Mouse (Mus musculus) CH12.LX (cell line): ENCODE data around the gene Extl1. TPM values are rescaled to one million over a fixed set of nuclear protein-coding genes. Genes with fewer than 3 reads are reported as not detected.

Experiments used
- DNase-seq: peaks from one replicate; pipeline ENCODE4 v3.0.0-alpha.2; 2013; ENCODE audit errors: extremely low read depth
- H3K27ac ChIP-seq: 2 replicates; pipeline ENCODE4 v1.5.1; 2012; ENCODE audit warnings: low read depth, mild to moderate bottlenecking, control low read depth, moderate library complexity; ENCODE audit not compliant: insufficient read depth
- H3K27me3 ChIP-seq: replicated peaks from 2 replicates; pipeline ENCODE3; 2012; ENCODE audit warnings: inconsistent platforms
- H3K36me3 ChIP-seq, 2 experiments: replicated peaks in 1 of 2; 2 replicates each; pipeline versions ENCODE3 to v1.6.1; 2012; ENCODE audit warnings: inconsistent platforms in 1 of 2, low read length in 1 of 2, mild to moderate bottlenecking in 1 of 2, mixed read lengths in 1 of 2, moderate library complexity in 1 of 2; ENCODE audit not compliant: control insufficient read depth in 1 of 2, insufficient read depth in 1 of 2
- H3K4me1 ChIP-seq, 2 experiments: 2 replicates each; pipeline ENCODE4 v1.6.1; 2012; ENCODE audit warnings: inconsistent platforms in 1 of 2, moderate library complexity in 1 of 2; ENCODE audit not compliant: insufficient read depth in 2 of 2, control insufficient read depth in 1 of 2
- H3K4me2 ChIP-seq: 2 replicates; pipeline ENCODE4 v1.6.1; 2012; ENCODE audit warnings: low read depth, mild to moderate bottlenecking, control low read depth; ENCODE audit not compliant: poor library complexity, insufficient read depth, severe bottlenecking
- H3K4me3 ChIP-seq, 3 experiments: fragments of 150-350 bp in 1 of 3; sonication (generic) in 1 of 3; replicated peaks in 1 of 3; 2 replicates each; pipeline versions ENCODE3 to v1.5.1; 2011 to 2012; ENCODE audit warnings: low read depth in 2 of 3, low read length in 2 of 3, mild to moderate bottlenecking in 2 of 3, moderate library complexity in 2 of 3, control low read depth in 1 of 3, improper control_type of control experiment in 1 of 3, inconsistent platforms in 1 of 3, mixed read lengths in 1 of 3; ENCODE audit not compliant: poor library complexity in 1 of 3
- H3K79me2 ChIP-seq: replicated peaks from 2 replicates; pipeline ENCODE4 v1.6.1; 2012; ENCODE audit warnings: mild to moderate bottlenecking, moderate library complexity; ENCODE audit not compliant: control insufficient read depth, poor library complexity, insufficient read depth, severe bottlenecking; ENCODE audit errors: extremely low read depth
- H3K9ac ChIP-seq: 2 replicates; pipeline ENCODE4 v1.6.1; 2012; ENCODE audit warnings: low read depth, mild to moderate bottlenecking, control low read depth, moderate library complexity; ENCODE audit not compliant: insufficient read depth
- H3K9me3 ChIP-seq: replicated peaks from 2 replicates; pipeline ENCODE3; 2012; ENCODE audit warnings: low read length, inconsistent platforms, mixed read lengths
- BHLHE40 ChIP-seq: IDR thresholded peaks from 2 replicates; pipeline ENCODE4 v1.6.1; 2011; ENCODE audit warnings: mild to moderate bottlenecking, low read depth, low read length, improper control_type of control experiment
- CHD1 ChIP-seq: IDR thresholded peaks from 2 replicates; pipeline ENCODE4 v1.6.1; 2012; ENCODE audit warnings: low read depth, low read length, improper control_type of control experiment, inconsistent platforms
- CTCF ChIP-seq, 2 experiments: IDR thresholded peaks in 1 of 2; conservative IDR thresholded peaks in 1 of 2; 2 replicates each; pipeline ENCODE4 v1.5.1; 2011 to 2012; ENCODE audit warnings: low read depth in 2 of 2, low read length in 2 of 2, improper control_type of control experiment in 1 of 2, inconsistent platforms in 1 of 2, mild to moderate bottlenecking in 1 of 2, moderate library complexity in 1 of 2
- ELF1 ChIP-seq: IDR thresholded peaks from 2 replicates; pipeline ENCODE4 v1.6.1; 2014; ENCODE audit warnings: low read depth, mild to moderate bottlenecking, inconsistent platforms, low read length, improper control_type of control experiment
- EP300 ChIP-seq: IDR thresholded peaks from 2 replicates; pipeline ENCODE4 v1.6.1; 2011; ENCODE audit warnings: low read length, improper control_type of control experiment
- GABPA ChIP-seq: IDR thresholded peaks from 2 replicates; pipeline ENCODE4 v1.6.1; 2012; ENCODE audit warnings: low read depth, low read length, improper control_type of control experiment, inconsistent platforms; ENCODE audit not compliant: insufficient replicate concordance
- IRF4 ChIP-seq: IDR thresholded peaks from 2 replicates; pipeline ENCODE4 v1.6.1; 2014; ENCODE audit warnings: low read depth, mild to moderate bottlenecking, inconsistent platforms, low read length, improper control_type of control experiment
- JUND ChIP-seq: conservative IDR thresholded peaks from 2 replicates; pipeline ENCODE4 v1.6.1; 2011; ENCODE audit warnings: low read depth, low read length, improper control_type of control experiment
- KAT2A ChIP-seq: IDR thresholded peaks from 2 replicates; pipeline ENCODE4 v1.6.1; 2012; ENCODE audit warnings: low read length, improper control_type of control experiment, inconsistent platforms; ENCODE audit not compliant: insufficient replicate concordance
- MAFK ChIP-seq: IDR thresholded peaks from 2 replicates; pipeline ENCODE4 v1.6.1; 2011; ENCODE audit warnings: low read length, improper control_type of control experiment; ENCODE audit not compliant: insufficient replicate concordance
- MAX ChIP-seq: IDR thresholded peaks from 2 replicates; pipeline ENCODE4 v1.6.1; 2011; ENCODE audit warnings: low read length, improper control_type of control experiment
- MEF2A ChIP-seq: IDR thresholded peaks from 2 replicates; pipeline ENCODE4 v1.6.1; 2014; ENCODE audit warnings: low read depth, mild to moderate bottlenecking, inconsistent platforms, low read length, improper control_type of control experiment, borderline replicate concordance
- MXI1 ChIP-seq: IDR thresholded peaks from 2 replicates; pipeline ENCODE4 v1.6.1; 2011; ENCODE audit warnings: mild to moderate bottlenecking, low read depth, low read length, improper control_type of control experiment
- NELFE ChIP-seq: IDR thresholded peaks from 2 replicates; pipeline ENCODE4 v1.6.1; 2011; ENCODE audit warnings: low read depth, low read length, improper control_type of control experiment
- NRF1 ChIP-seq: IDR thresholded peaks from 2 replicates; pipeline ENCODE4 v1.6.1; 2014; ENCODE audit warnings: low read depth, mild to moderate bottlenecking, inconsistent platforms, low read length, improper control_type of control experiment, moderate library complexity
- PAX5 ChIP-seq: IDR thresholded peaks from 2 replicates; pipeline ENCODE4 v1.6.1; 2012; ENCODE audit warnings: low read length, inconsistent platforms, mixed read lengths
- POLR2AphosphoS2 ChIP-seq: IDR thresholded peaks from 2 replicates; pipeline ENCODE4 v1.6.1; 2011; ENCODE audit warnings: low read depth, low read length, improper control_type of control experiment
- RAD21 ChIP-seq: IDR thresholded peaks from 2 replicates; pipeline ENCODE4 v1.6.1; 2011; ENCODE audit warnings: low read depth, mild to moderate bottlenecking, low read length, improper control_type of control experiment, moderate library complexity
- RCOR1 ChIP-seq: conservative IDR thresholded peaks from 2 replicates; pipeline ENCODE4 v1.6.1; 2012; ENCODE audit warnings: low read depth, mild to moderate bottlenecking, inconsistent platforms, low read length, improper control_type of control experiment
- SIN3A ChIP-seq: IDR thresholded peaks from 2 replicates; pipeline ENCODE4 v1.6.1; 2012; ENCODE audit warnings: low read length, improper control_type of control experiment, inconsistent platforms
- TBP ChIP-seq: conservative IDR thresholded peaks from 2 replicates; pipeline ENCODE4 v1.6.1; 2011; ENCODE audit warnings: low read depth, low read length, improper control_type of control experiment
- TCF12 ChIP-seq: IDR thresholded peaks from 2 replicates; pipeline ENCODE4 v1.6.1; 2014; ENCODE audit warnings: low read depth, mild to moderate bottlenecking, inconsistent platforms, low read length, improper control_type of control experiment
- UBTF ChIP-seq: IDR thresholded peaks from 2 replicates; pipeline ENCODE4 v1.6.1; 2012; ENCODE audit warnings: low read depth, mild to moderate bottlenecking, inconsistent platforms, low read length, improper control_type of control experiment, moderate library complexity
- ZC3H11A ChIP-seq: IDR thresholded peaks from 2 replicates; pipeline ENCODE4 v1.6.1; 2012; ENCODE audit warnings: low read depth, mild to moderate bottlenecking, inconsistent platforms, low read length, improper control_type of control experiment
- ZMIZ1 ChIP-seq: IDR thresholded peaks from 2 replicates; pipeline ENCODE4 v1.6.1; 2012; ENCODE audit warnings: low read depth, mild to moderate bottlenecking, inconsistent platforms, low read length, improper control_type of control experiment
- dilution Hi-C: fragments of 300-500 bp; cut with MboI; formaldehyde crosslinking; loops from 2 replicates; pipeline ENCODE4 v1.14.3; 2020; ENCODE audit warnings: low sequenced_read_pairs; ENCODE audit not compliant: extremely low pct_unique_long_range_greater_than_20kb, extremely low pct_ligation_motif_present
- in situ Hi-C: fragments of 300-500 bp; cut with MboI; formaldehyde crosslinking; loops from 3 replicates; pipeline ENCODE4 v1.14.3; 2019; ENCODE audit warnings: low sequenced_read_pairs, low pct_ligation_motif_present, low pct_unique_long_range_greater_than_20kb, mixed read lengths
- polyA plus RNA-seq: library from polyadenylated mRNA; unstranded; fragments of >175 nt; gene quantifications from 2 replicates; pipeline ENCODE4 v1.2.1, GENCODE M21; 2012; ENCODE audit warnings: low read depth; ENCODE audit not compliant: insufficient read length
- total RNA-seq, 2 experiments: library from RNA; depleted of rRNA; stranded (reverse); fragments of 300-350 nt in 1 of 2; fragments of >200 nt in 1 of 2; gene quantifications; 2 replicates each; pipeline ENCODE4 v1.2.3; 2012 to 2014

Gene Extl1
- total and polyA plus RNA-seq, 3 experiments = 0.54 to 4.5 (median 1.6) TPM

DNA sequence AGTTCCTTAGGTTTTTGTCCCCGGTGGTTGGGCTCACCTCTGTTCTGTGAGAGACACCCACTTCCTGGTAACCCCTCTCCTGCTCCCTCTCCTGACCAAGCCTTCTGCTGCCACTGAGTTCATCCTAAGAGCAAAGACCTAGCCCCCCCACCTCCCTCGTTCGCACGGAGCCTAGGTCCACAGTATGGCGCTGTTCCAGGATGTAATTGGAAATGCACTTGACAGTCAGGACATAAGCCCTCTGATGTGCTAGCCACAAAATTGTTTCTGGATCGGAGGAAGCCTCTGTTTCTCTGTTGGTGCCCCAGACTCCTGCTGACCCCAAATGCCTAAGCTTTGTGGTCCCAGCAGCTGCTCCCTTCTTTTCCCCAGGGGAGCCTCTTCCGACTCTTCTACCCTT lies 20.1 kb upstream of the Extl1 start:
- dilution Hi-C loops (no loop called here), in situ Hi-C loops (no loop called here)
- no peak overlapping the region for H3K4me2 ChIP-seq
- H3K4me1 ChIP-seq = peaks cover 0 to 13% of the 10 kb centered on the region in 2 experiments; a peak in 2 of 4 replicates
- peaks cover 0 to 42% of the 10 kb centered on the region in 2 experiments for H3K36me3 ChIP-seq
- no peaks in the 10 kb centered on the region for H3K27me3 ChIP-seq
- H3K9ac ChIP-seq = no peak overlapping the region
- TF ChIP-seq NELFE = no peak
- TF ChIP-seq KAT2A = no peak
- TF ChIP-seq TCF12 = no peak
- no peak for TF ChIP-seq CHD1
- no peak for TF ChIP-seq BHLHE40
- TF ChIP-seq NRF1 = no peak
- TF ChIP-seq JUND = no peak
- TF ChIP-seq MAX = no peak
- no peak for TF ChIP-seq ZMIZ1
- no peak for TF ChIP-seq PAX5
- TF ChIP-seq GABPA = no peak
- no peak for TF ChIP-seq MEF2A
- no peak for TF ChIP-seq MXI1
- no peak for TF ChIP-seq ELF1
- H3K9me3 ChIP-seq = no peaks in the 10 kb centered on the region
- H3K4me3 ChIP-seq = no peak overlapping the region
- DNase-seq = no peak
- H3K27ac ChIP-seq = no peak overlapping the region
- H3K79me2 ChIP-seq = no peaks in the 10 kb centered on the region

DNA sequence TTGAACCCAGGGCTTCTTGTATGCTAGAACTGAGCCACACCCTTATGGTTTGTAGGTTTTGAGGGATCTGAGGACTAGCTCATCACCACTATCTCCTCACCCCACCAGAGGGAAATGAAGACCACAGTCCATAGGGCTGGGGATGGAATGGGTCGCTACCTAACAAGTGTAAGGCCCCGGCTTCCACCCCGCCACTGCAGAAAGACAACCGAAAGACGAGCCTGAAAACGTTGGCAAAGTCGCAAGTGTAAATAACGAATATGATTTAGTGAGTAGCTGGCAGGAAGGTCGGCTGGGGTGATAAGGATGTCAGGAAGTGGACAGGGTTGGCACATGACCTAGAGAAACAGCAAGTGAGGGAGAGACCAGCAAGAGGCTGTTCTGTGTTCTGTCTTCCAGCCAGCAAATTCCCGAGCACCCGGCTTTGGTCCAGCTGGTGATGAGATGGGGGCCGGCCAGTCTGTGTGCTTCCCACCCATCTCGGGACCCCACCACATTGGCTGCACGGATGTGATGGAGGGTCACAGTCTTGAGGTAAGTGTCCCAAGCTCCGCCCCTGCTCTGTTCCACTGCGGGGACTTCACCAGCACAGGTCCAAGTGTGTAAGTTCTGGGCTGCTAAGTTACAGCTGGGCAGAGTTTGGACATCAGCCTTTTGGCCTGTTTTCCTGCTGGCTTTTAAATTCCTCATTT lies 19.1 kb upstream of the Extl1 start:
- in situ Hi-C loops (no loop called here), dilution Hi-C loops (no loop called here)
- H3K27me3 ChIP-seq = no peaks in the 10 kb centered on the region
- no peaks in the 10 kb centered on the region for H3K9me3 ChIP-seq
- H3K79me2 ChIP-seq = no peaks in the 10 kb centered on the region
- no peak overlapping the region for H3K4me2 ChIP-seq
- TF ChIP-seq CHD1 = no peak
- no peak for TF ChIP-seq IRF4
- TF ChIP-seq UBTF = no peak
- TF ChIP-seq SIN3A = no peak
- no peak for TF ChIP-seq ZMIZ1
- no peak for TF ChIP-seq EP300
- no peak for TF ChIP-seq TBP
- TF ChIP-seq NRF1 = no peak
- TF ChIP-seq NELFE = no peak
- TF ChIP-seq RAD21 = no peak
- no peak for TF ChIP-seq MAX
- no peak for TF ChIP-seq PAX5
- no peak for TF ChIP-seq CTCF (conservative IDR thresholded peaks at IDR 0.05 in 1 of 2, IDR thresholded peaks at IDR 0.05 in 1 of 2; ENCODE audit: low read depth in 2 of 2, low read length in 2 of 2)
- TF ChIP-seq ELF1 = no peak
- no peak for TF ChIP-seq MAFK
- no peak for TF ChIP-seq ZC3H11A
- TF ChIP-seq RCOR1 = no peak
- TF ChIP-seq POLR2AphosphoS2 = no peak
- DNase-seq = no peak
- no peak overlapping the region for H3K4me3 ChIP-seq
- H3K9ac ChIP-seq = no peak overlapping the region
- H3K27ac ChIP-seq = no peak overlapping the region
- H3K36me3 ChIP-seq = peaks cover 0 to 40% of the 10 kb centered on the region in 2 experiments
- peaks cover 0 to 13% of the 10 kb centered on the region in 2 experiments; a peak in 2 of 4 replicates for H3K4me1 ChIP-seq
